Mouse (Mus musculus) cerebellum, adult 9-11 months (tissue): ENCODE data around the gene Lrfn3.

Source experiments
- DNase-seq: peaks from one replicate; pipeline ENCODE4 v3.0.0; 2022

Gene Lrfn3

GRCm38 (mm10) chr7:30310136-30310535, 52.4 kb downstream of the Lrfn3 start:
- DNase-seq: no peak

- DNase-seq: no peak
Observed at GRCm38 (mm10) chr7:30309395-30310129, 53.0 kb downstream of the Lrfn3 start.

- DNase-seq: peak; percentile 98
Observed at GRCm38 (mm10) chr7:30308076-30309005, 54.2 kb downstream of the Lrfn3 start, which contains the start of gene Alkbh6. Gene Alkbh6, plus strand, starts transcription at chr7:30308717.

GRCm38 (mm10) chr7:30306083-30306779, 56.3 kb downstream of the Lrfn3 start:
- DNase-seq: no peak
